Mouse (Mus musculus): ENCODE measurements at regions not wholly inside any gene's neighbourhood (a gene's known extent, or its start where the extent isn't known, plus 50 kb on each side); places are given as distances from the start of the nearest gene placed in this dataset.

- TF ChIP-seq MAX (IDR thresholded peaks at IDR 0.05; ENCODE audit: low read length), result no peak
- TF ChIP-seq EP300 (IDR thresholded peaks at IDR 0.05; ENCODE audit: low read length), result no peak
- TF ChIP-seq CTCF (conservative IDR thresholded peaks at IDR 0.05 in 1 of 2, IDR thresholded peaks at IDR 0.05 in 1 of 2; ENCODE audit: low read depth in 2 of 2, low read length in 2 of 2), result no peak
- TF ChIP-seq CHD2 (IDR thresholded peaks at IDR 0.05; ENCODE audit: low read length), result no peak
- TF ChIP-seq POLR2A (IDR thresholded peaks at IDR 0.05; ENCODE audit: low read depth, low read length), result no peak
- TF ChIP-seq MXI1 (IDR thresholded peaks at IDR 0.05; ENCODE audit: low read depth, low read length), result no peak
- no peak for TF ChIP-seq TBP (conservative IDR thresholded peaks at IDR 0.05; ENCODE audit: low read depth, low read length)
- TF ChIP-seq NRF1 (IDR thresholded peaks at IDR 0.05; ENCODE audit: low read depth, low read length), result no peak
- no peak for TF ChIP-seq JUND (conservative IDR thresholded peaks at IDR 0.05; ENCODE audit: low read depth, low read length)
- no peak for TF ChIP-seq MYC (IDR thresholded peaks at IDR 0.05; ENCODE audit: low read depth, low read length)
Measured at GRCm38 (mm10) chr1:12117083-12117482, 703.2 kb downstream of the A830018L16Rik start.
